Mouse (Mus musculus) forebrain, postnatal 0 days (tissue): ENCODE measurements around the gene P3h1. TPM values are rescaled to one million over a fixed set of nuclear protein-coding genes. Genes with fewer than 3 reads are reported as not detected.

ENCODE experiments used
- ATAC-seq: fragments of 200-750 bp; cut with Nextera tagmentation; 2 replicates; pipeline ENCODE4 v1.8.0; 2017; ENCODE audit warnings: mild to moderate bottlenecking, moderate library complexity
- DNase-seq: peaks from one replicate; pipeline ENCODE4 v3.0.0-alpha.2; 2015
- H3K27ac ChIP-seq: fragments of 300-500 bp; sonication (generic); 2 replicates; pipeline ENCODE4 v1.5.1; 2014; ENCODE audit warnings: low read depth, mild to moderate bottlenecking, antibody characterized with exemption, low read length, moderate library complexity, mixed read lengths
- H3K27me3 ChIP-seq: fragments of 300-500 bp; sonication (generic); 2 replicates; pipeline ENCODE4 v1.6.1; 2014; ENCODE audit warnings: mild to moderate bottlenecking, low read length, mixed read lengths; ENCODE audit not compliant: insufficient read depth
- H3K36me3 ChIP-seq: fragments of 300-500 bp; sonication (generic); 2 replicates; pipeline ENCODE4 v1.6.1; 2014; ENCODE audit warnings: mild to moderate bottlenecking, moderate library complexity; ENCODE audit not compliant: insufficient read depth
- H3K4me1 ChIP-seq: fragments of 300-500 bp; sonication (generic); 2 replicates; pipeline ENCODE4 v1.6.1; 2014; ENCODE audit warnings: antibody characterized with exemption; ENCODE audit not compliant: insufficient read depth
- H3K4me2 ChIP-seq: fragments of 300-500 bp; sonication (generic); 2 replicates; pipeline ENCODE4 v1.6.1; 2014; ENCODE audit warnings: low read depth, mild to moderate bottlenecking, moderate library complexity
- H3K4me3 ChIP-seq: fragments of 300-500 bp; sonication (generic); 2 replicates; pipeline ENCODE4 v1.5.1; 2014; ENCODE audit warnings: low read depth, low read length, mixed read lengths
- H3K9ac ChIP-seq: fragments of 300-500 bp; sonication (generic); 2 replicates; pipeline ENCODE4 v1.6.1; 2014; ENCODE audit warnings: mild to moderate bottlenecking
- H3K9me3 ChIP-seq: fragments of 300-500 bp; sonication (generic); 2 replicates; pipeline ENCODE4 v1.6.1; 2016; ENCODE audit warnings: low read length
- CTCF ChIP-seq: sonication (generic); IDR thresholded peaks from 2 replicates; pipeline ENCODE4 v1.5.1; 2016; ENCODE audit warnings: antibody characterized with exemption, control low read depth, low read depth
- WGBS: fragments of 180-500 bp; shearing (Covaris S2); extraction: QIAGEN DNeasy Blood & Tissue Kit; methylation state at CpG from one replicate; pipeline ENCODE4 v1.1.7; 2014; 5-methylcytosine and 5-hydroxymethylcytosine counted together
- polyA plus RNA-seq: library from polyadenylated mRNA; unstranded; fragments of >200 nt; fragmentation: Nextera tagmentation; extraction: Ambion mirVana; gene quantifications from 2 replicates; pipeline ENCODE4 v1.2.1, GENCODE M21; 2015
- total RNA-seq: library from RNA; depleted of rRNA; stranded (reverse); fragments of >200 nt; gene quantifications from 2 replicates; pipeline ENCODE4 v1.2.3, GENCODE M21; 2014

The P3h1 gene
- total and polyA plus RNA-seq, 2 experiments from 2014 or later: 8.9 to 12.8 TPM

DNA sequence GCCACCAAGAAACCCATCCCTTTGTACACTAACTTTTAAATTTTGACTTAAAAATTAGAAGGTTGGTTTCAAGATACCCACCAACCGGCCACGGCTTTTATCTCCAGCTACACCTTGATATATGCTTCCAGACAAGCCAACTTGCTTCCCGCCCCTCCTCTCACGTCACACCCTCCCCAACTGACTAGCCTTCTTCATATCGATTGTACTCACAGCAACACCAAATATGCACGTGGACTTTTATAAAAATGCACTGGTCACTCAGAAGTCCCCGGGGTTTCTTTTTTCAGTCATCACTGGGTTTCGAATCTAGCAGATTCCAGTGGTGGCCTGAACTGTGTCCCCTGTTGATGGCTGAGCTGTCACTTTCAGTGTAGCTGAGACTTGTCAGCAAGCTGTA lies 42.1 kb upstream of the P3h1 start:
- Histone ChIP-seq H3K4me2 (no peak overlapping the region), H3K9me3 (no peaks in the 10 kb centered on the region), H3K36me3 (no peaks in the 10 kb centered on the region), H3K27ac (no peak overlapping the region), H3K4me3 (no peak overlapping the region), H3K9ac (no peak overlapping the region), H3K27me3 (no peaks in the 10 kb centered on the region), H3K4me1 (no peaks in the 10 kb centered on the region)
- no peak for ATAC-seq
- no peak for DNase-seq
- TF ChIP-seq CTCF: no peak
- WGBS: 86% methylated on average over 8 of the region's 8 CpGs

DNA sequence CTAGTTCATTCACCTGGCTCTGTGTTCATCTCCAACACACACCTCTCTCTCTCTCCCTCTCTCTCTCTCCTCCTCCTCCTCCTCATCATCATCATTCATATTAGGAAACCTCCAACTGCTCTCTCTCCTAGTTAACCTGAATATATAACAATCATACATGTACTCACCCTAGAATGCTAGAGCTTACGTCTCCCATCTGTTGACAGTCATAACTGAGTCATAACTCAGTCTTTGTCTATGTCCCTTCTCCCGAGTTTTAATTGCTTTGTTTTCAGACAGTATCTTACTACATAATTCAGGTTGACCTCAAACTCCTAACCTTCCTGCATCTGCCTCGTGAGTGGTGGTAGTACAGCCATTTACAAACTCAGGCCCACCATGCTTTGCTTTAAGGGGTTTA lies 41.4 kb upstream of the P3h1 start:
- 72% methylated on average over 3 of the region's 3 CpGs for WGBS
- Histone ChIP-seq H3K9ac (no peak overlapping the region), H3K9me3 (no peaks in the 10 kb centered on the region), H3K4me1 (no peaks in the 10 kb centered on the region), H3K27me3 (no peaks in the 10 kb centered on the region), H3K27ac (no peak overlapping the region), H3K4me2 (no peak overlapping the region), H3K4me3 (no peak overlapping the region), H3K36me3 (no peaks in the 10 kb centered on the region)
- no peak for TF ChIP-seq CTCF
- DNase-seq: no peak
- ATAC-seq: no peak

DNA sequence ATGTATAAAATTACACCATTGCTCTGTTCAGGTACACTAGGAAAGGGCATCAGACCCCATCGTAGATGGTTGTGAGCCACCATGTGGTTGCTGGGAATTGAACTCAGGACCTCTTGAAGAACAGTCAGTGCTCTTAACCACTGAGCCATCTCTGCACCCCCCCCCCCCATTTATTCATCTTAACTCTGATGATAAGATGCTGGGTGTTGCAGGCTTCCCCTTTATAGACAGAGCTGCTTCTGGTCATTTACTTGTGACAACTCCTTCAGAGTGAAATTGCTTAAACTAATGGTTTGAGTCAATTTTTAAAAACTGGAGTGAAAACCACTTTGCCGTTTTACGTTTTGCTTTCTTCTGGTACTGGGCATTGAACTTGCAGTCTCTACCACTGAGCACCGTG lies 40.0 kb upstream of the P3h1 start:
- Histone ChIP-seq H3K4me2 (no peak overlapping the region), H3K9ac (no peak overlapping the region), H3K36me3 (no peaks in the 10 kb centered on the region), H3K4me1 (peaks cover 9% of the 10 kb centered on the region), H3K27me3 (no peaks in the 10 kb centered on the region), H3K27ac (no peak overlapping the region), H3K9me3 (no peaks in the 10 kb centered on the region), H3K4me3 (no peak overlapping the region)
- no peak for ATAC-seq
- 95% methylated on average over 4 of the region's 4 CpGs for WGBS
- DNase-seq: no peak
- TF ChIP-seq CTCF: no peak

DNA sequence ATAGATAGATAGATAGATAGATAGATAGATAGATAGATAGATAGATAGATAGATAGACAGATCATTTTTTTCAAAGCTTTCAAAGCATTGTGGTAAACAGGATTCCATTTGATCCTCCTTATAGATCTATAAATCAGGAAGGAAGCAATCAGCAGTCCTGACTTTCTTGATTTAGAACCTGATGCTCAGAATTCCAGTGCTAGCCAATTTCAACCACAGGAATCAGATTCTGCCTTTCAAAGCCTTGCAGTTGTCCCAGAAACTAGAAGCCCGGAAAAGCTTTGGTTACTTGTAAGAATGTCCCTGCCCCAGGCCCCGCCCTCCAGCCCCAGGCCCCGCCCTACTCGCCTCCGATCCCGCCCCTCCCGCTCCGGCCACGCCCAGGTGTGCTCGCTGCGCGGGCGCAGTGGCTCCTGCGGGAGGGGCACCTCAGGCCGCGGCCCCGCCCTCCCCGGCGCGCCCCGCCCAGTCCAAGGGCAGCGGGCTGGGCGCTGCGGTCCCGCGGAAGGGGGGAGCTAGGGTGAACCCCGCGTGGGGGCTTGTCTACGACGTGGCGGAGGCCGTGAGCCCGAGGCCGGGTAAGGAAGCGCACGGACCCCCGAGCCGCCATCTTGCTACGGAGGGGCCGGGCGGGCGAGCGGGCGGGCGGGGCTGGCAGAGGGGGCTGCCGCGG lies 37.7 kb upstream of the P3h1 start, which contains the start of gene Svbp:
Gene Svbp, plus strand, starts transcription at position 398 of the 673 bp plus-strand sequence.
- DNase-seq (peak; percentile 93), ATAC-seq (peak; percentile 89)
- Histone ChIP-seq H3K9me3 (no peaks in the 10 kb centered on the region), H3K4me3 (peak within 1 kb of the TSS; percentile 74), H3K36me3 (no peaks in the 10 kb centered on the region), H3K9ac (peak within 1 kb of the TSS; percentile 94), H3K4me1 (peaks cover 14% of the 10 kb centered on the region), H3K27ac (peak within 1 kb of the TSS; percentile 81), H3K27me3 (no peaks in the 10 kb centered on the region), H3K4me2 (peak within 1 kb of the TSS; percentile 66)
- 1% methylated on average over 42 of the region's 47 CpGs for WGBS
- TF ChIP-seq CTCF: no peak

DNA sequence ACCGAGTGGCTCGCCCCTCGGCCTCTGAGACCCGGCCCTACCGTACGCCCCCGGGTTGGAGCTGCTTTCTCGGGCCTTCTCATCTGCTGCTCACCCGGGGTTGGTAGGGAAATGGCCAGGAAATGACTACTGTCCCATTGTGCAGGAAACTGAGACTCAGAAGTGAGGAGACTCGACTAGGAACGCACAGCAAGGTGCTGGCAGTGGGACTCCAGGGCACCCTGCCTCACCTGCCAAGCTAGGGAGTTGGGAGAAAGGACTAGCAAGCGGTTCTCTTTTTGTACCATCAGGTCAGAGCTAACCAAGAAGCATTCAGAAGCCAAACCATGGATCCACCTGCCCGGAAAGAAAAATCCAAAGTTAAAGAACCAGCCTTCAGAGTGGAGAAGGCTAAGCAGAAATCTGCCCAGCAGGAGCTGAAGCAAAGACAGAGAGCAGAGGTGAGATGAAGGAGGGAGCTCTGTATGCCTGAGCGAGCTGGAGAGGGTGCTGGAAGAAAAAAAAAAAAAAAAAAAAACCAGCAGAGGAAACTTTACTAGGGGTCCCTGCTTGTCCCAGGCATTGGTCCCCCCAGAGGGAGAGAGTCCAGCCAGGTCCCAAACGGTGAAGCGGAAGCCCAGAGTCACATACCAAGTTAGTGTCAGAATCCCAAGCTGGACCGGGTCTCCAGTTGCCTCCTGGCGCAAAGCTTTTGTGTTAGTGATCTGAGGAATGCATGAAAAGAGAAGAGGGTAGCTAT lies 37.0 kb upstream of the P3h1 start:
- 5% methylated on average over 18 of the region's 18 CpGs for WGBS
- Histone ChIP-seq H3K4me3 (peak overlapping the region; percentile 74), H3K36me3 (peaks cover 3% of the 10 kb centered on the region), H3K27me3 (no peaks in the 10 kb centered on the region), H3K27ac (peak overlapping the region; percentile 81), H3K9me3 (no peaks in the 10 kb centered on the region), H3K9ac (peak overlapping the region; percentile 94), H3K4me1 (peaks cover 14% of the 10 kb centered on the region), H3K4me2 (peak overlapping the region; percentile 66)
- DNase-seq (no peak), ATAC-seq (no peak; the same call in 1 of the 2 replicates)
- TF ChIP-seq CTCF: no peak

DNA sequence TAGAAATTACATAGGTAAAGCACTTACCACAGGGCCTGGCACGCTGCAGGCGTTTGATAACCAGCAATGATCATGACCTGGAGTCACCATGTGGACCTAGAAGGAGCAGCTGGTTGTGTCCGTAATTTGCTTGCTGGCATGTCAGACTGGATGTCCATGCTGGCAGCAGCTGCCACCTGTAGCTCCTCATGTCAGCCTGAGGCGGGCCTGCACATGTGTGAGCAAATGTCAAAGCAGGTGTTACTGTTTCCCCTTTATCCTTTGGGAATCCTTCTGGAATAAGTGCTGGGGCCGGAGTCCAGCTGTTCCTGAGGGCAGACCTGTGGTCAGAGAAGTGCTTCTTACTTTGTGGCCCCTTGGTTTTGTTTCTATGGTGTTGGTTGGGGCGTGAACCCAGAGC lies 34.6 kb upstream of the P3h1 start:
- Histone ChIP-seq H3K27me3 (no peaks in the 10 kb centered on the region), H3K4me3 (no peak overlapping the region), H3K4me1 (peaks cover 14% of the 10 kb centered on the region), H3K9me3 (no peaks in the 10 kb centered on the region), H3K36me3 (peaks cover 16% of the 10 kb centered on the region), H3K27ac (no peak overlapping the region), H3K9ac (no peak overlapping the region), H3K4me2 (no peak overlapping the region)
- no peak for TF ChIP-seq CTCF
- DNase-seq: no peak
- no peak for ATAC-seq
- WGBS: 86% methylated on average over 6 of the region's 6 CpGs

DNA sequence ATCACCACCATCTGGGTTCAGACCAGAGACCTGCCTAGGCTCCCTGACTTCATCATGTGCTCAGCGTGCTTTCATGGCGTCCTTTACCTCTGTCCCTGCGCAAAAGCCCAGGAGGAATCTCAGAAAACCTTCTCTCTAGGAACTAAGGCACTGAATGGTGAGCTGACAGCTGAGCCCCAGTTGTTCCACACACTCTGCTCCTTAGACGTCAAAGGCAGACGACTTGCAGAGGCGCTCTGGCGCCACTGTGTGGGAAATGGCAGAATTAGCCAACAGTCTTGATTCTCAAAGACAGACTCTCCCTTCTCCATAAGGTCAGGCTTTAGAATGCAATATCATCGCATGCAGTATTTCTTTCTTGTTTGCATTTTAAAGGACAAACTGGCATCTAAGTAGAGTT lies 28.0 kb upstream of the P3h1 start:
- no peaks in the 10 kb centered on the region for H3K9me3 ChIP-seq
- H3K27ac ChIP-seq: no peak overlapping the region
- no peak overlapping the region for H3K9ac ChIP-seq
- TF ChIP-seq CTCF: peak; percentile 90
- ATAC-seq: peak; percentile 85
- H3K4me2 ChIP-seq: no peak overlapping the region
- H3K36me3 ChIP-seq: peaks cover 16% of the 10 kb centered on the region
- H3K27me3 ChIP-seq: no peaks in the 10 kb centered on the region
- H3K4me3 ChIP-seq: no peak overlapping the region
- DNase-seq: peak; percentile 79
- H3K4me1 ChIP-seq: no peaks in the 10 kb centered on the region
- 18% methylated on average over 8 of the region's 8 CpGs for WGBS
